Mouse (Mus musculus) MEL (cell line): Measurements from ENCODE around the gene Cyfip2. TPM values are rescaled to one million over a fixed set of nuclear protein-coding genes. Genes with fewer than 3 reads are reported as not detected.

Experiments
- DNase-seq: peaks from one replicate; pipeline ENCODE4 v3.0.0; 2011; ENCODE audit warnings: low read depth, low spot score
- H3K27ac ChIP-seq: 2 replicates; pipeline ENCODE4 v1.5.1; 2012; ENCODE audit warnings: low read depth, mild to moderate bottlenecking, control low read depth, low read length, moderate library complexity; ENCODE audit not compliant: control insufficient read depth
- H3K27me3 ChIP-seq, 2 experiments: fragments of 150-350 bp in 1 of 2; sonication (generic) in 1 of 2; 2 replicates each; pipeline ENCODE4 v1.6.1; 2012; ENCODE audit warnings: low read length in 2 of 2, mild to moderate bottlenecking in 2 of 2, improper control_type of control experiment in 1 of 2, moderate library complexity in 1 of 2; ENCODE audit not compliant: insufficient read depth in 2 of 2, control insufficient read depth in 1 of 2
- H3K36me3 ChIP-seq, 2 experiments: 2 replicates each; pipeline ENCODE4 v1.6.1; 2012 to 2014; ENCODE audit warnings: low read length in 2 of 2, improper control_type of control experiment in 1 of 2, inconsistent platforms in 1 of 2, mild to moderate bottlenecking in 1 of 2; ENCODE audit not compliant: insufficient read depth in 2 of 2, control insufficient read depth in 1 of 2
- H3K4me1 ChIP-seq, 2 experiments: fragments of 150-350 bp in 1 of 2; sonication (generic) in 1 of 2; 2 replicates each; pipeline ENCODE4 v1.6.1; 2012; ENCODE audit warnings: low read length in 2 of 2, improper control_type of control experiment in 1 of 2, mild to moderate bottlenecking in 1 of 2; ENCODE audit not compliant: insufficient read depth in 2 of 2, control insufficient read depth in 1 of 2
- H3K4me3 ChIP-seq, 2 experiments: fragments of 150-350 bp in 1 of 2; sonication (generic) in 1 of 2; 2 replicates each; pipeline ENCODE4 v1.5.1; 2012; ENCODE audit warnings: low read depth in 2 of 2, low read length in 2 of 2, mild to moderate bottlenecking in 2 of 2, moderate library complexity in 2 of 2, control low read depth in 1 of 2, improper control_type of control experiment in 1 of 2; ENCODE audit not compliant: control insufficient read depth in 1 of 2, insufficient read depth in 1 of 2
- H3K79me2 ChIP-seq: 2 replicates; pipeline ENCODE4 v1.6.1; 2012; ENCODE audit warnings: mild to moderate bottlenecking, low read length, moderate library complexity; ENCODE audit not compliant: control insufficient read depth, poor library complexity, insufficient read depth
- H3K9ac ChIP-seq: 2 replicates; pipeline ENCODE4 v1.6.1; 2012; ENCODE audit warnings: low read depth, mild to moderate bottlenecking, control low read depth, low read length, moderate library complexity; ENCODE audit not compliant: control insufficient read depth, poor library complexity, severe bottlenecking
- H3K9me3 ChIP-seq: fragments of 150-350 bp; sonication (generic); replicated peaks from 2 replicates; pipeline ENCODE4 v1.6.1; 2012; ENCODE audit warnings: mild to moderate bottlenecking, low read length, improper control_type of control experiment, moderate library complexity; ENCODE audit not compliant: insufficient read depth
- BHLHE40 ChIP-seq: IDR thresholded peaks from 2 replicates; pipeline ENCODE4 v1.6.1; 2012; ENCODE audit warnings: low read depth, mild to moderate bottlenecking, inconsistent platforms, low read length, improper control_type of control experiment, borderline replicate concordance
- CHD1 ChIP-seq: IDR thresholded peaks from 2 replicates; pipeline ENCODE4 v1.6.1; 2012; ENCODE audit warnings: low read depth, mild to moderate bottlenecking, inconsistent platforms, low read length, improper control_type of control experiment
- CTCF ChIP-seq, 3 experiments: IDR thresholded peaks in 2 of 3; conservative IDR thresholded peaks in 1 of 3; 2 replicates each; pipeline ENCODE4 v1.5.1; 2011 to 2012; ENCODE audit warnings: low read length in 3 of 3, low read depth in 2 of 3, mild to moderate bottlenecking in 2 of 3, improper control_type of control experiment in 1 of 3, inconsistent platforms in 1 of 3, mixed read lengths in 1 of 3, moderate library complexity in 1 of 3; ENCODE audit not compliant: control insufficient read depth in 1 of 3, insufficient read depth in 1 of 3, poor library complexity in 1 of 3, severe bottlenecking in 1 of 3
- EP300 ChIP-seq, 2 experiments: IDR thresholded peaks; 2 replicates each; pipeline ENCODE4 v1.6.1; 2011; ENCODE audit warnings: improper control_type of control experiment in 2 of 2, low read length in 2 of 2, low read depth in 1 of 2, mild to moderate bottlenecking in 1 of 2
- ETS1 ChIP-seq: IDR thresholded peaks from 2 replicates; pipeline ENCODE4 v1.6.1; 2012; ENCODE audit warnings: low read depth, mild to moderate bottlenecking, inconsistent platforms, low read length, improper control_type of control experiment, moderate library complexity
- GATA1 ChIP-seq: IDR thresholded peaks from 2 replicates; pipeline ENCODE4 v1.6.1; 2011; ENCODE audit warnings: low read depth, low read length, improper control_type of control experiment
- MAFK ChIP-seq: IDR thresholded peaks from 2 replicates; pipeline ENCODE4 v1.6.1; 2011; ENCODE audit warnings: low read depth, mild to moderate bottlenecking, low read length, improper control_type of control experiment, borderline replicate concordance
- MAX ChIP-seq: IDR thresholded peaks from 2 replicates; pipeline ENCODE4 v1.6.1; 2011; ENCODE audit warnings: low read length, improper control_type of control experiment
- MXI1 ChIP-seq: IDR thresholded peaks from 2 replicates; pipeline ENCODE4 v1.6.1; 2011; ENCODE audit warnings: mild to moderate bottlenecking, low read depth, low read length, improper control_type of control experiment
- RAD21 ChIP-seq: IDR thresholded peaks from 2 replicates; pipeline ENCODE4 v1.6.1; 2011; ENCODE audit warnings: mild to moderate bottlenecking, low read depth, low read length, improper control_type of control experiment
- TAL1 ChIP-seq: IDR thresholded peaks from 2 replicates; pipeline ENCODE4 v1.6.1; 2012; ENCODE audit warnings: mild to moderate bottlenecking, inconsistent platforms, low read length, moderate library complexity, mixed read lengths
- TBP ChIP-seq: IDR thresholded peaks from 2 replicates; pipeline ENCODE4 v1.8.0; 2011; ENCODE audit warnings: low read depth, low read length, improper control_type of control experiment
- TCF12 ChIP-seq: IDR thresholded peaks from 2 replicates; pipeline ENCODE4 v1.6.1; 2014; ENCODE audit warnings: low read depth, mild to moderate bottlenecking, inconsistent platforms, low read length, improper control_type of control experiment, moderate library complexity
- UBTF ChIP-seq: IDR thresholded peaks from 2 replicates; pipeline ENCODE4 v1.6.1; 2012; ENCODE audit warnings: low read depth, mild to moderate bottlenecking, inconsistent platforms, low read length, improper control_type of control experiment, moderate library complexity, borderline replicate concordance; ENCODE audit not compliant: insufficient read depth
- USF1 ChIP-seq: IDR thresholded peaks from 2 replicates; pipeline ENCODE4 v1.6.1; 2014; ENCODE audit warnings: low read depth, mild to moderate bottlenecking, inconsistent platforms, low read length, improper control_type of control experiment, moderate library complexity
- ZKSCAN1 ChIP-seq: IDR thresholded peaks from 2 replicates; pipeline ENCODE4 v1.6.1; 2012; ENCODE audit warnings: low read depth, mild to moderate bottlenecking, inconsistent platforms, low read length, improper control_type of control experiment, moderate library complexity
- polyA plus RNA-seq, 2 experiments: library from polyadenylated mRNA; stranded (reverse) in 1 of 2; unstranded in 1 of 2; fragments of >175 nt in 1 of 2; fragments of >200 nt in 1 of 2; gene quantifications; 2 replicates each; pipeline versions ENCODE4 v1.2.1 to v1.2.4; 2012; ENCODE audit warnings: low replicate concordance in 2 of 2, low read depth in 1 of 2; ENCODE audit not compliant: insufficient read length in 2 of 2, insufficient read depth in 1 of 2, missing spikeins in 1 of 2
- total RNA-seq: library from RNA; depleted of rRNA; stranded (reverse); fragments of 300-350 nt; gene quantifications from 2 replicates; pipeline ENCODE4 v1.2.3, GENCODE M21; 2012

Cyfip2 gene
- total and polyA plus RNA-seq, 3 experiments = 9.9 to 31.8 (median 18.9) TPM

GRCm38 (mm10) chr11:46289561-46289960 lies 23.1 kb downstream of the Cyfip2 start:
- no peak overlapping the region for H3K4me3 ChIP-seq
- no peak overlapping the region for H3K9ac ChIP-seq
- TF ChIP-seq USF1 (no peak), MAFK (no peak), GATA1 (no peak), MXI1 (no peak), EP300 (IDR thresholded peaks at IDR 0.05; ENCODE audit: low read depth in 1 of 2, low read length in 2 of 2) (no peak), UBTF (no peak), TAL1 (no peak), ETS1 (no peak), CTCF (IDR thresholded peaks at IDR 0.05 in 2 of 3, conservative IDR thresholded peaks at IDR 0.05 in 1 of 3; ENCODE audit: control insufficient read depth in 1 of 3, insufficient read depth in 1 of 3, low read depth in 2 of 3, low read length in 3 of 3, poor library complexity in 1 of 3, severe bottlenecking in 1 of 3) (no peak), ZKSCAN1 (no peak), RAD21 (no peak), TCF12 (no peak), CHD1 (no peak), TBP (no peak), BHLHE40 (no peak)
- H3K9me3 ChIP-seq = no peaks in the 10 kb centered on the region
- no peaks in the 10 kb centered on the region for H3K79me2 ChIP-seq
- DNase-seq = no peak
- H3K36me3 ChIP-seq = peaks cover 3 to 10% of the 10 kb centered on the region in 2 experiments
- H3K27ac ChIP-seq = no peak overlapping the region
- H3K27me3 ChIP-seq = no peaks in the 10 kb centered on the region
- peaks cover 4 to 10% of the 10 kb centered on the region in 2 experiments for H3K4me1 ChIP-seq

- H3K79me2 ChIP-seq = no peaks in the 10 kb centered on the region
- peaks cover 4 to 10% of the 10 kb centered on the region in 2 experiments for H3K4me1 ChIP-seq
- H3K27me3 ChIP-seq = no peaks in the 10 kb centered on the region
- no peak for DNase-seq
- H3K9ac ChIP-seq = no peak overlapping the region
- H3K4me3 ChIP-seq = no peak overlapping the region
- peaks cover 3 to 10% of the 10 kb centered on the region in 2 experiments for H3K36me3 ChIP-seq
- TF ChIP-seq MAX = no peak
- H3K27ac ChIP-seq = no peak overlapping the region
- H3K9me3 ChIP-seq = no peaks in the 10 kb centered on the region
Observed at GRCm38 (mm10) chr11:46289022-46289421, 23.6 kb downstream of the Cyfip2 start.

GRCm38 (mm10) chr11:46288091-46288490 lies 24.6 kb downstream of the Cyfip2 start:
- no peak for DNase-seq
- Histone ChIP-seq H3K9me3 (no peaks in the 10 kb centered on the region), H3K4me1 (peaks cover 4 to 10% of the 10 kb centered on the region in 2 experiments), H3K9ac (no peak overlapping the region), H3K36me3 (peaks cover 3 to 10% of the 10 kb centered on the region in 2 experiments), H3K4me3 (no peak overlapping the region), H3K27ac (no peak overlapping the region), H3K27me3 (no peaks in the 10 kb centered on the region), H3K79me2 (no peaks in the 10 kb centered on the region)
- TF ChIP-seq EP300 (IDR thresholded peaks at IDR 0.05; ENCODE audit: low read depth in 1 of 2, low read length in 2 of 2) (no peak), TAL1 (no peak), GATA1 (no peak), MAFK (no peak)
